Comparison of ENCODE assay signal across 29 mouse cellular contexts in the genomic region with DNA sequence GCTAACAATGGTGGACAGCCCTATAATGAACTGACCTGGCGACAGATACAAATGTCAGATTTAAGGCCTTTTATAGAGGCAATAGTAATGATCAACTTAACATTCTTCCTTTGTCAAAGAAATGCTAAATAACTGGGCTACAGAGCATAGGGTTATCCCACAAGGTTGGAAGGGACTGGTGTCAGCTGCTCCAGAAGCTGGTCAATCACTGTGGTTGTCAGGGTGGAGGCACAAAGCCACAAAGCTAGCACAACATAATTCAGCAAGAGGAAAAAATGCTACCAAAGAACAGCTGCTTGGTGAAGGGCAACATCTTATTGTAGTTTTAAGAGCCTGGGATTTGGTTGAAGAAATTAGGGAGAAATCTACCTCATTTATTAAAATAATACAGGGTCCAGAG.
"Had no signal": no experiment of that assay in that cellular context is flagged by ENCODE, and none has a peak within 500 bp of the region (broad histone marks: within the 10 kb centered on the region; RNA-seq: fewer than 3 reads in every experiment).

No protein-coding gene starts in this region.

- H3K4me3 ChIP-seq: heart, embryonic 12.5 days; heart, embryonic 13.5 days; heart, embryonic 15.5 days; hindbrain, embryonic 10.5 days; hindbrain, embryonic 12.5 days; hindbrain, embryonic 13.5 days; hindbrain, embryonic 15.5 days; intestine, embryonic 15.5 days; kidney, embryonic 15.5 days; layer of hippocampus, adult 2 months; left cerebral cortex, adult 2 months had no signal

- DNase-seq: heart, postnatal 10 days; heart, postnatal 14 days; heart, postnatal 36 days; heart, postnatal 4 days; kidney, adult 11 months; kidney, adult 18-20 months; kidney, adult 2 months; kidney, adult 8-10 months; kidney, adult 9 months; kidney, postnatal 10 days; kidney, postnatal 14 days; kidney, postnatal 25 days; kidney, postnatal 36 days; kidney, postnatal 4 days; layer of hippocampus, adult 9-11 months; layer of hippocampus, postnatal 36 days had no signal

- H3K36me3 ChIP-seq: heart, embryonic 12.5 days; heart, embryonic 13.5 days; heart, embryonic 15.5 days; intestine, embryonic 15.5 days; kidney, embryonic 15.5 days had no signal

- H3K27me3 ChIP-seq: heart, embryonic 12.5 days; heart, embryonic 13.5 days; heart, embryonic 15.5 days; hindbrain, embryonic 12.5 days; hindbrain, embryonic 13.5 days; hindbrain, embryonic 15.5 days; intestine, embryonic 15.5 days; kidney, embryonic 15.5 days had no signal

- H3K4me2 ChIP-seq: heart, embryonic 11.5 days; heart, embryonic 12.5 days; heart, embryonic 13.5 days; heart, embryonic 15.5 days; hindbrain, embryonic 12.5 days; hindbrain, embryonic 13.5 days; hindbrain, embryonic 14.5 days; hindbrain, embryonic 15.5 days; intestine, embryonic 15.5 days; kidney, embryonic 15.5 days had no signal
